Mouse (Mus musculus) adrenal gland, adult 18-20 months (tissue): ENCODE results near the gene Tnfrsf22. TPM values are rescaled to one million over a fixed set of nuclear protein-coding genes. Genes with fewer than 3 reads are reported as not detected.

ENCODE experiments used
- total RNA-seq, 2 experiments: library from RNA; stranded (reverse); gene quantifications; 1 replicate in 1 of 2; 2 replicates in 1 of 2; pipeline ENCODE4 v1.2.3; 2021

Gene Tnfrsf22
- total RNA-seq, 2 experiments from 2014 or later = 5.7 to 7.7 TPM

Other genes with a start within 250 kb of the Tnfrsf22 start
- 100 to 1,000 TPM; 153 to 767 TPM for gene Cdkn1c, start 188.6 kb downstream of the Tnfrsf22 start, total RNA-seq
- gene Slc22a18, start 175.9 kb downstream of the Tnfrsf22 start, total RNA-seq = 1 to 10 TPM; 1.9 to 6.7 TPM
- gene Phlda2, start 146.5 kb downstream of the Tnfrsf22 start, total RNA-seq = 1 to 10 TPM in 1 of 2 experiments, under 1 TPM in 1; 0.45 to 2.8 TPM
- gene Nap1l4, start 100.6 kb downstream of the Tnfrsf22 start, total RNA-seq = 100 to 1,000 TPM; 144 to 155 TPM
- gene Cars, start 49.6 kb downstream of the Tnfrsf22 start, total RNA-seq = 10 to 100 TPM; 54.1 to 61.1 TPM
- gene Tnfrsf26, start 20.9 kb downstream of the Tnfrsf22 start, total RNA-seq = 1 to 10 TPM in 1 of 2 experiments, under 1 TPM in 1; 0.86 to 1.1 TPM
- gene Tnfrsf23, start 36.2 kb upstream of the Tnfrsf22 start, total RNA-seq = 1 to 10 TPM; 2.8 to 3.7 TPM
- gene Osbpl5, start 107.3 kb upstream of the Tnfrsf22 start, total RNA-seq = 10 to 100 TPM; 24.5 to 29.1 TPM
- 1 to 10 TPM; 1.7 to 2.2 TPM for gene Mrgprg, start 117.3 kb upstream of the Tnfrsf22 start, total RNA-seq
- 1 to 10 TPM; 2.3 to 2.9 TPM for gene Mrgpre, start 134.8 kb upstream of the Tnfrsf22 start, total RNA-seq
- 10 to 100 TPM; 10.4 to 14.4 TPM for gene Nadsyn1, start 173.2 kb upstream of the Tnfrsf22 start, total RNA-seq
- 1,000 to 10,000 TPM in 1 of 2 experiments, 100 to 1,000 TPM in 1; 730 to 1,067 TPM for gene Dhcr7, start 173.5 kb upstream of the Tnfrsf22 start, total RNA-seq
- not detected for gene Gm498, start 217.2 kb upstream of the Tnfrsf22 start, total RNA-seq